Mouse (Mus musculus) CH12.LX (cell line): ENCODE results near the gene Cd5. TPM values are rescaled to one million over a fixed set of nuclear protein-coding genes. Genes with fewer than 3 reads are reported as not detected.

ENCODE experiments used
- DNase-seq: peaks from one replicate; pipeline ENCODE4 v3.0.0-alpha.2; 2013; ENCODE audit errors: extremely low read depth
- H3K27ac ChIP-seq: 2 replicates; pipeline ENCODE4 v1.5.1; 2012; ENCODE audit warnings: low read depth, mild to moderate bottlenecking, control low read depth, moderate library complexity; ENCODE audit not compliant: insufficient read depth
- H3K27me3 ChIP-seq: replicated peaks from 2 replicates; pipeline ENCODE3; 2012; ENCODE audit warnings: inconsistent platforms
- H3K36me3 ChIP-seq, 2 experiments: replicated peaks in 1 of 2; 2 replicates each; pipeline versions ENCODE3 to v1.6.1; 2012; ENCODE audit warnings: inconsistent platforms in 1 of 2, low read length in 1 of 2, mild to moderate bottlenecking in 1 of 2, mixed read lengths in 1 of 2, moderate library complexity in 1 of 2; ENCODE audit not compliant: control insufficient read depth in 1 of 2, insufficient read depth in 1 of 2
- H3K4me1 ChIP-seq, 2 experiments: 2 replicates each; pipeline ENCODE4 v1.6.1; 2012; ENCODE audit warnings: inconsistent platforms in 1 of 2, moderate library complexity in 1 of 2; ENCODE audit not compliant: insufficient read depth in 2 of 2, control insufficient read depth in 1 of 2
- H3K4me2 ChIP-seq: 2 replicates; pipeline ENCODE4 v1.6.1; 2012; ENCODE audit warnings: low read depth, mild to moderate bottlenecking, control low read depth; ENCODE audit not compliant: poor library complexity, insufficient read depth, severe bottlenecking
- H3K4me3 ChIP-seq, 3 experiments: fragments of 150-350 bp in 1 of 3; sonication (generic) in 1 of 3; replicated peaks in 1 of 3; 2 replicates each; pipeline versions ENCODE3 to v1.5.1; 2011 to 2012; ENCODE audit warnings: low read depth in 2 of 3, low read length in 2 of 3, mild to moderate bottlenecking in 2 of 3, moderate library complexity in 2 of 3, control low read depth in 1 of 3, improper control_type of control experiment in 1 of 3, inconsistent platforms in 1 of 3, mixed read lengths in 1 of 3; ENCODE audit not compliant: poor library complexity in 1 of 3
- H3K79me2 ChIP-seq: replicated peaks from 2 replicates; pipeline ENCODE4 v1.6.1; 2012; ENCODE audit warnings: mild to moderate bottlenecking, moderate library complexity; ENCODE audit not compliant: control insufficient read depth, poor library complexity, insufficient read depth, severe bottlenecking; ENCODE audit errors: extremely low read depth
- H3K9ac ChIP-seq: 2 replicates; pipeline ENCODE4 v1.6.1; 2012; ENCODE audit warnings: low read depth, mild to moderate bottlenecking, control low read depth, moderate library complexity; ENCODE audit not compliant: insufficient read depth
- H3K9me3 ChIP-seq: replicated peaks from 2 replicates; pipeline ENCODE3; 2012; ENCODE audit warnings: low read length, inconsistent platforms, mixed read lengths
- CHD1 ChIP-seq: IDR thresholded peaks from 2 replicates; pipeline ENCODE4 v1.6.1; 2012; ENCODE audit warnings: low read depth, low read length, improper control_type of control experiment, inconsistent platforms
- ELF1 ChIP-seq: IDR thresholded peaks from 2 replicates; pipeline ENCODE4 v1.6.1; 2014; ENCODE audit warnings: low read depth, mild to moderate bottlenecking, inconsistent platforms, low read length, improper control_type of control experiment
- EP300 ChIP-seq: IDR thresholded peaks from 2 replicates; pipeline ENCODE4 v1.6.1; 2011; ENCODE audit warnings: low read length, improper control_type of control experiment
- ETS1 ChIP-seq: conservative IDR thresholded peaks from 2 replicates; pipeline ENCODE4 v1.6.1; 2012; ENCODE audit warnings: low read depth, mild to moderate bottlenecking, inconsistent platforms, low read length, improper control_type of control experiment, moderate library complexity
- HCFC1 ChIP-seq: IDR thresholded peaks from 2 replicates; pipeline ENCODE4 v1.6.1; 2012; ENCODE audit warnings: low read depth, mild to moderate bottlenecking, inconsistent platforms, low read length, improper control_type of control experiment
- MAFK ChIP-seq: IDR thresholded peaks from 2 replicates; pipeline ENCODE4 v1.6.1; 2011; ENCODE audit warnings: low read length, improper control_type of control experiment; ENCODE audit not compliant: insufficient replicate concordance
- MAX ChIP-seq: IDR thresholded peaks from 2 replicates; pipeline ENCODE4 v1.6.1; 2011; ENCODE audit warnings: low read length, improper control_type of control experiment
- NELFE ChIP-seq: IDR thresholded peaks from 2 replicates; pipeline ENCODE4 v1.6.1; 2011; ENCODE audit warnings: low read depth, low read length, improper control_type of control experiment
- NRF1 ChIP-seq: IDR thresholded peaks from 2 replicates; pipeline ENCODE4 v1.6.1; 2014; ENCODE audit warnings: low read depth, mild to moderate bottlenecking, inconsistent platforms, low read length, improper control_type of control experiment, moderate library complexity
- PAX5 ChIP-seq: IDR thresholded peaks from 2 replicates; pipeline ENCODE4 v1.6.1; 2012; ENCODE audit warnings: low read length, inconsistent platforms, mixed read lengths
- POLR2AphosphoS2 ChIP-seq: IDR thresholded peaks from 2 replicates; pipeline ENCODE4 v1.6.1; 2011; ENCODE audit warnings: low read depth, low read length, improper control_type of control experiment
- RCOR1 ChIP-seq: conservative IDR thresholded peaks from 2 replicates; pipeline ENCODE4 v1.6.1; 2012; ENCODE audit warnings: low read depth, mild to moderate bottlenecking, inconsistent platforms, low read length, improper control_type of control experiment
- SIN3A ChIP-seq: IDR thresholded peaks from 2 replicates; pipeline ENCODE4 v1.6.1; 2012; ENCODE audit warnings: low read length, improper control_type of control experiment, inconsistent platforms
- TCF12 ChIP-seq: IDR thresholded peaks from 2 replicates; pipeline ENCODE4 v1.6.1; 2014; ENCODE audit warnings: low read depth, mild to moderate bottlenecking, inconsistent platforms, low read length, improper control_type of control experiment
- USF1 ChIP-seq: IDR thresholded peaks from 2 replicates; pipeline ENCODE4 v1.6.1; 2014; ENCODE audit warnings: low read depth, mild to moderate bottlenecking, inconsistent platforms, low read length, improper control_type of control experiment
- ZC3H11A ChIP-seq: IDR thresholded peaks from 2 replicates; pipeline ENCODE4 v1.6.1; 2012; ENCODE audit warnings: low read depth, mild to moderate bottlenecking, inconsistent platforms, low read length, improper control_type of control experiment
- dilution Hi-C: fragments of 300-500 bp; cut with MboI; formaldehyde crosslinking; loops from 2 replicates; pipeline ENCODE4 v1.14.3; 2020; ENCODE audit warnings: low sequenced_read_pairs; ENCODE audit not compliant: extremely low pct_unique_long_range_greater_than_20kb, extremely low pct_ligation_motif_present
- in situ Hi-C: fragments of 300-500 bp; cut with MboI; formaldehyde crosslinking; loops from 3 replicates; pipeline ENCODE4 v1.14.3; 2019; ENCODE audit warnings: low sequenced_read_pairs, low pct_ligation_motif_present, low pct_unique_long_range_greater_than_20kb, mixed read lengths
- polyA plus RNA-seq: library from polyadenylated mRNA; unstranded; fragments of >175 nt; gene quantifications from 2 replicates; pipeline ENCODE4 v1.2.1, GENCODE M21; 2012; ENCODE audit warnings: low read depth; ENCODE audit not compliant: insufficient read length
- total RNA-seq, 2 experiments: library from RNA; depleted of rRNA; stranded (reverse); fragments of 300-350 nt in 1 of 2; fragments of >200 nt in 1 of 2; gene quantifications; 2 replicates each; pipeline ENCODE4 v1.2.3; 2012 to 2014

The Cd5 gene
- total and polyA plus RNA-seq, 3 experiments, result 8.7 to 51.4 (median 17.7) TPM

GRCm38 (mm10) chr19:10774141-10774540 lies 35.3 kb upstream of the Cd5 start:
- Histone ChIP-seq H3K36me3 (peaks cover 4 to 65% of the 10 kb centered on the region in 2 experiments), H3K27me3 (no peaks in the 10 kb centered on the region), H3K4me1 (peaks cover 0 to 9% of the 10 kb centered on the region in 2 experiments; a peak in 2 of 4 replicates), H3K9me3 (no peaks in the 10 kb centered on the region), H3K79me2 (no peaks in the 10 kb centered on the region; the same call in 1 of the 2 replicates), H3K27ac (no peak overlapping the region; the same call in 1 of the 2 replicates), H3K4me3 (no peak overlapping the region), H3K4me2 (no peak overlapping the region), H3K9ac (no peak overlapping the region)
- in situ Hi-C loops, result no loop called here
- no peak for TF ChIP-seq ELF1
- dilution Hi-C loops, result no loop called here
- DNase-seq, result no peak

GRCm38 (mm10) chr19:10773384-10773783 lies 34.6 kb upstream of the Cd5 start:
- H3K27ac ChIP-seq, result no peak overlapping the region
- peaks cover 0 to 17% of the 10 kb centered on the region in 2 experiments; a peak in 2 of 4 replicates for H3K4me1 ChIP-seq
- no peaks in the 10 kb centered on the region for H3K9me3 ChIP-seq
- DNase-seq, result no peak
- TF ChIP-seq NELFE, result no peak
- no peak for TF ChIP-seq RCOR1
- TF ChIP-seq MAFK, result no peak
- no peak for TF ChIP-seq HCFC1
- no peak for TF ChIP-seq NRF1
- no peak for TF ChIP-seq USF1
- TF ChIP-seq MAX, result no peak
- no peak for TF ChIP-seq ETS1
- no peak for TF ChIP-seq POLR2AphosphoS2
- no peak for TF ChIP-seq CHD1
- no peak for TF ChIP-seq SIN3A
- TF ChIP-seq EP300, result no peak
- no peak for TF ChIP-seq PAX5
- no peak for TF ChIP-seq ELF1
- no peak for TF ChIP-seq TCF12
- no peak for TF ChIP-seq ZC3H11A
- H3K79me2 ChIP-seq, result no peaks in the 10 kb centered on the region; the same call in 1 of the 2 replicates
- no peak overlapping the region for H3K9ac ChIP-seq
- H3K4me3 ChIP-seq, result no peak overlapping the region
- no peak overlapping the region for H3K4me2 ChIP-seq
- dilution Hi-C loops, result no loop called here
- H3K27me3 ChIP-seq, result no peaks in the 10 kb centered on the region
- H3K36me3 ChIP-seq, result peaks cover 4 to 68% of the 10 kb centered on the region in 2 experiments
- in situ Hi-C loops, result no loop called here
